Mouse (Mus musculus) telencephalon, adult 2 months (tissue): ENCODE measurements around the gene Sestd1.

Experiments
- DNase-seq: peaks from one replicate; pipeline ENCODE4 v3.0.0-alpha.2; 2011; ENCODE audit warnings: low read depth, low spot score

Gene Sestd1

DNA sequence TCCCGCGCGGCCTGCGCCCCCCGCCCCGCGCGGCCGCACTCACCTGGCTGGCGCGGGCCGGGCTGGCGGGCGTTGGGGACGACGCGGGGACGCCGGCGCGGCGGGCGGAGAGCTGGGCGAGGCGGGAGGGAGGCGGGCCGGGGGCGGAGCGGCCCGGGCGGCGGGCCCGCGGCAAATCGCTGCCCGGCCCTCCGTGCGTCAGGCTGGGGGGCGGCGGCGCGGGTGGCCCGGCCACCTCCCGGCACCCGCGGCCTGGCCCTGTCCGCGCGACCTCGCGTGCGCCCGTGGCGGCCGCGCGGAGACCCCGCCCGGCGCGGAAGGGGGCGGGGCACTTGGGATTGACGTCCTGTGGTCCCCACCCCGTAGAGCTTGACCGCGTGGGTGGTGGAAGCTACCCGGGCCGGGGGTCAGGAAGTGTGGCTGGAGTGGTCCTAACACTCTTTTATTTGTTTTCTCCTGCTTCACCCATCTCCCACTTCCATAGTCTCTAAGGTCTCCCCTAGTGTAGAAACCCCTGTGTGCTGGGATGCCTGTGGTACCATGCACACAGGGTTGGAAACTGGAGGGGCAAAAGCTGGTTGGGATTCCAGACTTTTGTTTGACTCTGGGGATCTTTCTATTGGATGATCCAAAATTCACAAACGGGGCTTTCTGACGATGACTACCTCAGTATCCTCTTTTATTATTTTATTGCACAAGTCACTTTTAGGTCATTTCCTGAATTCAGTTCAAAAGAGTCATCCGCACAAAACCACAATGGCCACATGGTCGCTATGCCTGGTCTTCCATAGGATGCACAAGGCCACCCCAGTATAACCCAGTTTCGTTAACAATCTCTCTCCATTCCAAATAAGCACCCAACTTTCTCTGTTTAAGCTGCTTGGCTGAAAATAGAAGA is at the start of gene Sestd1:
Gene Sestd1, minus strand, starts transcription at position 81 of the 898 bp plus-strand sequence.
- no peak for DNase-seq

DNA sequence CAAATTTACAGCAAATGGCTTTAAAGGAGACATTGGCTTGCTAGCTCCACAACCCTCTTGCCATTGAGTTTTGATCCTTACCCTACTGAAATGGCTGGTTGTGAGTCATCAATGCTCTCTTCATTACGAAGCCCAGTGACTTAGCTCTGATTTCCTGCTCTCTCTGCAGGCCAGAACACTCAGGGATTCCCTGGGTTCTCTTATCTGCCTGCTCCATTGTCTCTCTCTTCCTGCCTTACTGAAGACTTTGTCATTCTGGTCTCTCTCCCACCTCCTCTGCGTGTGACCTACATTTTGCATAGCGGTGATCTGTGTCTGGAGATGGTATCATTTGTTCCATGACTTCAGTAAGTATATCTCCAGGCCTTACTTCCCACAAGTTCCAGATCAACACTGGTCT is 46.9 kb upstream of the Sestd1 start:
- DNase-seq: no peak

DNA sequence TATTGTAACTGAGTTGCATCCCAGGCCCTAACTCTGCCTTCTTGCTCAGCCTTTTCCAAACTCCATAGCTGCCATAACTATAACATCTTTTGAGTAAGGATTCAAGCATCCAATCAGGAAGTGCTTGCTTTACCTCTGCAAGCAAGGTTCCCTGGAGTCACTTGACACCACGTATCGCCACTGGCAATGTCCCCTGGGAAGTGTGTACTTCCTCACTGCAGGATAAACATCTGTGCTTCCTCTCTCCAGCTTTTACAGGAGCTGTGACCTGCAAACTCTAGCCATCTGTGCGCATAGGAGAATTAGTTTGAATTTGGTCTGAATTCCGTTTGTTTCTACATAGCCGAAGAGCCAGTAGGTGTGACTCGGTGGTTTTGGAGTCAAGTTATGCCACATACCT is 43.3 kb upstream of the Sestd1 start:
- DNase-seq: no peak

DNA sequence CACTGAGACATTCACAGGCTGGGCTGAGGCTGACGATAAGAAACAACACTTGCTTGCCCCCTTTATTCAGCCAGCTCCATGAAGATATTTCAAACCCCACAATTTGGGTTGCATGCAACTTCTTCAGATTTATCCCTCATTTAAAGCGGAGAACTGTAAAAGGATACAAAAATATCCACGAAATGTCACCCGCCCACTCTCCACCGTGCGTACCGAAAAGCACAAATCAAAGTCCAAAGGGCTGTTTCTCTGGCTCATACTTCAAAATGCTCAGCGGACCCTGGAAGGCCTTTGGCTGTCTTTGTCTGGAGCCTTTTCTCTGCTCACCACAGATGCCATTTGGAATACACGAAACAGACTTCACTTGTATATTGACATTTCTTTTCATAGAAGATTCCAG is 42.8 kb upstream of the Sestd1 start:
- peak; percentile 58 for DNase-seq

DNA sequence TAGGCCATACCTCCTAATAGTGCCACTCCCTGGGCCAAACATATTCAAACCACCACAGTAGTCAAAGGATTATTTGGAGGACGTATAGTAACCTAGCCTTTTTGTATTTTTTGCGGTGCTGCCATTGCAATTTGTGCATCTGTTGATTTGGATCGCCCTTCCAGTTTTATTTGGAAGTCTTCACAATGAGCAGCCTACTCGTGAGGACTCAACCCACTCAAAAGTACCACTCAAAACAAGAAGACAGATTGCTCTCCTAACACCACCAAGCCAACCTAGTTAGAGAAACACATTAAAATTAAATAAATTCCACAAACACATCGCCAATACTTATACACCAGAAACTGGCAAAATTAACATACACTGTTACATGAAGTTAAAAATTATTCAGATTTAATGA is 38.8 kb upstream of the Sestd1 start:
- DNase-seq: peak; percentile 76

DNA sequence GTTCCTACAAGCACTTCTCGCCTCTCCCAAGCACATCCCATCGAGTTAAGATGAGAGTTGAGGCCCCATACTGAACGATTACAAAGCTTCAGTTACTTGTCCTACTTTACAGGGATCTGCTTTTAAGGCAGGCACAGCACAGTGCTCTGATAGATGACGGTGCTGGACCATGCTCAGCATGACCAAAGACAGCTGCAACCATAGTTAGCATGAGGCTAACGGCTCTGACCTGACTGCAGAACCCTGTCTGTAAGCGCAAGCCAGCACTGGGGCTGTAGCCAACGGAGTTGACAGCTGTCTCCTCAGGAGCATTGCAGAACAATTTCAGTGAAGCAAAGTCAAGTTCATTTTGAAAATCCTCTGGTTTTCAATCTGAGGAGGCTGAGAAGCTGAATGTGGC is 36.6 kb upstream of the Sestd1 start:
- DNase-seq: no peak

DNA sequence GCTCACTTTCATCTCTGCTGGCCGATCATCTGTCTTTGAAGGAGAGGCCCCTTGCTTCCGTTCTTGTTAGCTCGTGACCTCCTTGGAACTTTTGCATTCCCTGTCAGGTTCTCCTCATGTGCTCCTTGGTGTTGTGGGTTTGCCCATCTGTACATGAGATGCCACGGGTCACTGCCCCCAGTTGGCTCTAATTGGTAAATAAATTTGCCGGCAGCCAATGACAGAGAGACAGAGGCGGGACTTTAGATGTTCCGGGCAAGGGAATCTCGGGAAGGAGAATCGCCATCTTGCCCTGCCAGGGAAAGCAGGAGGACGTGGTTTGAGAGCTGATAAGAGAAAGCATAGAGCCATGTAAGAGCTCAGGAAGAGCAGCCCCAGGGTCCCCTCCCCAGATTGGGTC is 33.5 kb upstream of the Sestd1 start:
- DNase-seq: no peak

DNA sequence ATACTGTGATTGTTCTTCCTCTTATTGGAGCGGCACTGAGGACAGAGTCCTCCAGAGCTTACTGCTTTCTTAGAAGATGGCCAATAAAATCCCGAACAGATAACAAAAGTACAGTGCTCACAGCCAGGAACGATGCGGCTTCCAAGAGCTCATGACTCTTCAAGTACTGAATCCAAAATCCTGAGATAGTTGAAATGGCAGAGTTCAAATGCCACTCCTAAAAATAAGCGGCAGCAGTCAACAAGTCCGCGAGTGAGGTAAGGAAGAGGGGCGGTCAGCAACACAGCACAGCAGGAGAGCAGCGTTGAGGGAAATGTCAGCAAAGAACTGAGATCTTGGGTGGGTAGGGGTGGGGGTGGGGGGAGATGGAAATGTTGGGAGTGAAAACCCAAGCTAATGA is 32.2 kb upstream of the Sestd1 start:
- no peak for DNase-seq

DNA sequence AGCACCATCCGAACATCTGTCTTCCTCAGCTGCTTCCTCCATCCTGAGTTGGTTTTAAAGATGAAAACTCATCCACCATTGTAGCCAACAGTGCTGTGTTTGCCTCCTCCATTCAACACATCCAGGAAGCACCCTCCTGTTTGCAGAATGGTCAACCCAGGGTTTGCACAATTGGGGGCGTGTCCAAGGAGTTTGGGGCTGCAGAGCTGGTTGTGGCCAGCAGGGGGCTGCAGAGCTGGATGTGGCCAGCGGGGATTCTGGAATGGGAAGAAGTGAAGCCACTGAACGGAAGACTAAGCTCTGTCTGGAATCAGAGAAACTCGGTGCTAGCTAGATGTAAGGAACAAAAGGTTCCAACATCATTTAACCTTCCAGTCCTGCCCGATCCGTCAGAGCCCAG is 28.9 kb upstream of the Sestd1 start:
- no peak for DNase-seq

DNA sequence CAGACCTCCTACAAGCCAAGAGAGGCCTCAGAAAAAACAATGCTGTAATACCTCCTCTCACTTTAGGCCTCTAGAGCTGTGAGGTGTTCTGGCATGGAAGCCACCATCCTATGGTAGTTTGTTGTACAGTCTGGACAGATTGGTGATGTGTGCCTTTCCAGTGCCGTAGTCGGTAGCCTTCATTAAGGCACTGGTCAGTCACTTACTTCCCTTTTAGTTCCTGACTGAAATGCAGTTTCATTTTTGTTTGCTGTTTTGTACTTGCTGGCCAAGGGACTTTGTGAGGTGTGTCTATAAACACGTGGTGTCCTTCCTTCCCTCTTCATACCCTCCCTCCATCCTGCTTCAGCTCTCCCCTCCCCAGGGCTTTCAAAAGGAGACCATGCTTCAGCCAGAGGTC is 24.1 kb upstream of the Sestd1 start:
- DNase-seq: no peak

DNA sequence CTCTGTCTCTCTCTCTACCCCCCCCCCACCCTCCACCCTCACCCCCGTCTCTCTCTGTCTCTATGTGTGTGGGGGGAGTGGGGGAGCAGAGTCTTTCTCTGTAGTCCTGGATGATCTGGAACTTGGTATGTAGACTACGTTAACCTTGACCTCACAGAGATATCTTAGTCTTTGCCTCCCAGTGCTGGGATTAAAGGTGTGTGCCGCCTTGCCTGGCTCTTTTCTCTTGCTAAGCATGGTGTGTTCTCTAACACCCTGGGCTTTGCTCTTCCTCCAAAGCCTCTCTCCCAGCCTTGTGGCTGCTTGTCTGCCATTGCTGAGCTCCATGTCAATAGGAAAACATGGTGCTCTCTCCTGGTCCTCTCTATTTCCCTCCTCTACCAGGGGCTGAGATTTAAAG is 23.3 kb upstream of the Sestd1 start:
- DNase-seq: no peak

DNA sequence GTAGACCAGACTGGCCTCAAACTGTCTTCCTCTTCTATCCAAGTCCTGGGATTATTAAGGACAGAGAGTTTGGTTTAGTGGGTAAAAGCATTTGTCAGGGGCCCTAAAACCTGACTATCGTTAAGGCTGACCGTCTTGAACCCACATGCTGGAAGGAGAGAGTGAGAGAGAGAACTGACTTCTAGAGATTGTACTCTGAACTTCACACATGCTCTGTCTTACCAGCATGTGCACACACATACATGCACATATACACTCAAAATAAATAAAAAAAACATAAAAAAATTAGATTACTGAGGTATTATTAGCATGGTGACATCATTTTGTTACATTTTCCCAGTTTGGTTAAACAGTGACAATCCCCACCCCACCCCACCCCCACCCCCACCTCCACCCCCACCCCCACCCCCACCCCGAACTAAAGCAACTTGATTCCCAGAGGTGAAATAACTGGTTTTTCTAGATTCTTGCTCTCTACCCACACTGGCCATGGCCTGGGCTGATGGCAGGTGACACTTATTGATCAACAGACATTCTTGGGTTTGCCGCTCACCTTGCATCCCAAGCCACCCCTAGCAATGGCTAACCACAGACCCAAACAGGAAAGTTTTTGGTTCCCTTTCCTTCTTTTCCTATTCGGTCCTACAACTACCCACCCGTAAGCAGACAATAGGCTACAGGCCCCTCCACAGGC is 22.4 kb upstream of the Sestd1 start:
- no peak for DNase-seq

DNA sequence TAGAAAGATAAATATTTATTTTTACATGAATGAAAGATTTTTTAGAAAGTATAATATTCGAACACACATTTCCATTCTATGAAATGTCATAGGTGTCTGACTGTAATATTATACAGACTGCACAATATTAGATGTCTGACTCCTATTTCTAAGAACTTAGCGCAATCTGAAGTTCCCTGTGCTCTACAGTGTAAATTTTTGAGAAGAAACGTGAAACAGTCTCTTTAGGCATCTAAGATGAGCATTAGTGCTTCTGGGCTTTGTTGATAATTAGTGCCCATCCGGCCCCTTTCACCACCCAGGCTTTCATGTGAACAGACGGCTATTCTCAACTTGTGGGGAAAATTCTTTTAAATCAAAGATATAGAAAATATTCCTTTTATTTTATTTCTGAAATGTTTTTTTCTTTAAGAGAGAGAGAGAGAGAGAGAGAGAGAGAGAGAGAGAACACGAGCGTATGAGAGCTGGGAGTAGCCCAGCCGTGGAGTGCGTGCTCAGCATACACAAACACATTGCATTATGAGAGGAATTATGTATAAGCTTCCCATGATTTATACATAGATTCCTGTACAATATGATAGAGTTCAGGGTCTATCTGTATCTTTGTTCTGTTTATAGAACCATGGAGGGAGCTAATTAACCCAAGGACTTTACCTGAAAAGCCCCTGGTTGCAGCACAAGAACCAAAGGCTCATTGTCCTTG is 21.4 kb upstream of the Sestd1 start:
- no peak for DNase-seq

DNA sequence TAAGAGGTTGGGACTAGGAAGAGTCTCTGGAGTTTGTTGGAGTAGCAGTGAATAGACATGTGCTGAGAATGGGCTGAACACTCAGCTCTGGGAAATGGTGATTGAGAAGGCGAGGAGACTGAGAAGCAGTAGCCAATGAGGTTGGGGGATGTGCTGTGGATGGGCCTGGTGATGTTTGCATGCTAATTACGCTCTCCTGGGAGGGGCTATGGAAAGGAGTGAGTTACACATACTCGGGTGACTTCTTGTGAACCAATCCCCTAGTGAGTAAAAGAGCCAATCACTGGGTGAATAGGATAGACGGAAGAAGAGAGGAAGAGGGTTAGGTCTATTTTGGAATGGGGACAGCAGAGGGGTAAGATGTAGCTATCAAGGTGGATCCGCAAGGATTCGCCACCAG is 9.3 kb upstream of the Sestd1 start:
- no peak for DNase-seq

DNA sequence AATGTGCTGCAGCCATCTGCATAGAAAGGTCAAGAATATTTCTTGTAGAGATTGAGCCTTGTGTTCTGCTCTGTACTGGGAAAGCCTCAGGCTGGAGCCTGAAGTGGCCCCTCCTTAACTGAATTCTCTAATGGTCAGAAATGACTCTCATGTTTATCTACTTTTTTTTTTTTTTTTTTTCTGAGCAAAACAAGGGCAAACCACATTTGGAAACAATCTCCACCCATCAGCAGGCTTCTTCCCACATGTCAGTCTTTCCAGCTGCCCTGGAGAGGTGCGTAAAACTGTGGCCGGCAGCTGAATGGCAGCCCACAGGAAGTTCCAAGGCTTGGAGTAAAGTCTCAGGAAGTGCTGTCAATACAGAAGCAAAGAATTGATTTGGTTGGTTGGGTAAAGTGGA is 6.4 kb upstream of the Sestd1 start:
- DNase-seq: no peak

DNA sequence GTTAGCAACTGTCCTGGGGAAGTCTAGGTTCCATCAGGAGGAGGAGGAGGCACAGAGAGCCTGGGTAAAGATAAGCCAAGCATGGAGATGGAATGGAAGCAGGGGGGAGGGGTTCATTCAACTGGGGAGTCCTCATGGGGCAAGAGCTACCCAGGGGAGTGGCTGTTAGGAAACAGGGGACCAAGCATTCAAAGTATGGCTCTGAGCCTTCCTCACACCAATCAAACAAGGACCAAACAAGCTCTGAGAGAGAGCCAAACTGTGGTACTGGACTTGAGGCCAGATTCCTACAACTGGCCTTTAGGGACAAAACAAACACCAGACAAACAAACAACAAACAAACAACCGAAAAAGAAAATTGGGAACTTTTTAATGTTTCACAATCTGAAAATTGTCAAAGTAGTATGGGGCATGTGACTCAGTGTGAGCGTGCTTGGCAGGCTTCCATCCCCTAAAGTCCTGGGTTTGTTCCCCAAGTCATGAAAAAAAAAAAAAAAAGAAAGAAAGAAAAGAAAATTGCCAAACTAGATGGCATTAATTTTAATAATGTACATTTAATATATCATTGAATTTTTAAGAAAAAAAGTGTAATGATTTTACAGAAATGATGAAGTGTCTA is 4.0 kb upstream of the Sestd1 start:
- no peak for DNase-seq

DNA sequence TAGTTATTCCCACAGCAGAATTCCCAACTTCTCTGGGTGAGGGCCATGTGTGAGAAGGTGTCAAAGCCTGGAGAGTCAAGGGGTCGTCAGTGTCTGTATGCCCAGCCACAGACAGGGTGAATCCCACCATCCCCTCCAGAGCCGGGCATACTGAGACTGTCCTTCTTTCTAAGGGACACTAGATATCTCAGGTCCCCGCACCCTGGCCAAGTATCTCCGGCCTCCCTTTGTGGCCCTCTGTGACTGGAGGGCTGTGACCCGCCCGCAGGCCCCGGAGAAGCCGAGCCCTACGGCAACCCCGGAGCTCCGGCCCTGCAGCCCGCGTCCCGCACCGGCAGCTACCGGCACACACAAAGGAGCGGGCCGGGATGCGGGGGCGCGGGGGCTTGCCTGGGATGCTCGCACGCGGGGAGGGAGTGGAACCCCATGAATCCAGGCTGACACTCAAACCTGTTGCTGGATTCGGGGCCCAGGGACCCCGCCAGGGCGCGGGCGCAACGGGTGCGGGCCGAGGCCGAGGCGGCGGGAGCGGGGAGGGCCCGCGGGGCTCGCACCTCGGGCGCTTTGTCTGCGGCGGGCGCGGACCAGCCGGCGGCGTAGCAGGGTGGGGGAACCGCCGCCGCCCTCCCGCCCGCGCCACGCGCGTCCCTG is 406 bp downstream of the Sestd1 start:
- DNase-seq: no peak

DNA sequence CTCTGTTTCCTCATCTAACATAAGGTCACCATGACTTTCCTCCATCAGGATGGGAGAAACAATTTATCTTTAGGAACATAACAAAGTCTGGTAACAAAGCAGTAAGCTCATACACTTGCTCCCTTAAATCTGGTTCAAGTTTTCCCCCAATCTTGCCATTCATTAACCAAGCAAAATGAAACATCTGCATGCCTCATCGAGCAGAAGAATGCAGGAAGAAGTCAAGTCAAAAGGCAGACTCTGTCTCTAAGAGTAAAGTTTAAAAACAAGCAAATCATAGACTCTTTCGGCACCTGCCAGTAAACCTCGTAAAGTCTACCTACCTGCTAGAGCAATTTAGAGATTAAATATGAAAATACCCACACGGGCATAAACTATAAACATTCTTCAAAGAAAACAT is 3.1 kb downstream of the Sestd1 start:
- no peak for DNase-seq

DNA sequence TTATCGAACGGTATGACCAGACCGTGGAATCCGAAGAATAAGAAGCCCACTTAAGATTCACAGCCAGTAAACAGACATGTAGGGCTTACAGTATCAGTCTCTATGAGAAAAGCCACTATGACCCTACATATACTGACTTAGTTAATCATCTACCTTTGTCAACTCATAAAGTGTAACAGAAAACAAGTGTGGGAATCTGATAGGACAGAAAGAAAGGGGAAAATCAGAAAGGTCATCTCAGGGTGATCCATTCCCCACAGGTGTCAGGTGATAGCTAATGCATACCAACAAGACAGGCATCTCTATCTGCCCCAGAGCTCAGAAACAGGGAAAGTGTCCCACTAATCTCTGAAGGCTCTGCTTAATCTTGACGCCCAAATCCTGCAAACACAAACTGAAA is 4.5 kb downstream of the Sestd1 start:
- DNase-seq: no peak

DNA sequence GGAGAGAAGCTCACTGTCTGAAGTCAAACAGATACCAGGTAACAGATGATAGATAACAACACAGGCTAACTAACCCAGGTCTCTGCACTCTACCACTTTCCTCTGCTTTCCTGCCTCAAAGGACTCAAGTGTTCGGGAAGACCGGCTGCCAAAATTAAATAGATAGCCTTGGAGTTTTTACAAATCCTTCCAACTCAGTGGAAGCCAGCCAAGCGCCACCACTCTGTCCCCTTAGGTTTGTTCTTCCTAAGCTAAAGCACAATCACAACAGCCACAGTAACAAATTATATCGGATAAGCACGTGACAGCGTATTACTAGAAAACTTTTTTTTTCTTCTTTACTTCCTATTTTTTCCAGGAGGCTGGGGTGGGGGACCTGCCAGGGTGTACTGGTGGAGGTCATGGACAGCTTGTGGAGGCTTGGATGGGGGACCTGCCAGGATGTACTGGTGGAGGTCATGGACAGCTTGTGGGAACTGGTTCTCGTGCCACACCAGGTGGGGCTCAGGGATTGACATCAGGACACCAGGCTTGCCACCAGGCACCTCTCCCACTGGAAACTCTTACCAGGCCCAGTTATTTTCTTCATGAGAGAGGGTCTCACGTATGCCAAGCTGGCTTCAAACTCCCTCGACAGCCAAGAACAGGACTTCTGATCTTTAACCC is 5.3 kb downstream of the Sestd1 start:
- no peak for DNase-seq

DNA sequence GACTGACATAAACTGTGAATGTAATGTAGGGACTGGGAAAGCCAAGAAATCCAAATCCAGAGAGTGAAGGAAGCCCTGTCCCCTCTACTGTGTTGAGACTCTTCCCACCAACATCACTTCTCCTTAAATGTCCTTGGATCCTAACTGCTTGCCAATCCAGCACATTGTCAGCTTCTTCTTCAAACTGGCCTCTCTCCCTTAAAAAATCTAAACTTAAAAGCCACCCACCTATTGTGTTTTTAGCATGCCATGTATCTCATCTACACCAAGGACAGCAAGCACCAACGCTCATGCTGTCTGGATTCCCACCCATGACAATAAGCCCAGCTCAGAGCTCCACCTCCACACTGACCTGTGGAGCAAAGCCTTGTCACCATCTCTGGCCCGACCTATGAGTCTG is 7.4 kb downstream of the Sestd1 start:
- DNase-seq: peak; percentile 68
